Mouse (Mus musculus) cortical plate, adult 2 months (tissue): ENCODE data around the gene Atp5g2.

Source experiments
- CTCF ChIP-seq: fragments of 200-500 bp; IDR thresholded peaks from 2 replicates; pipeline ENCODE4 v1.5.1; 2011; ENCODE audit warnings: mild to moderate bottlenecking, control low read depth, low read length; ENCODE audit not compliant: insufficient read depth; ENCODE audit errors: extremely low read depth
- POLR2A ChIP-seq: fragments of 200-500 bp; IDR thresholded peaks from 2 replicates; pipeline ENCODE4 v1.6.1; 2011; ENCODE audit warnings: mild to moderate bottlenecking, low read length, control low read depth; ENCODE audit not compliant: insufficient read depth; ENCODE audit errors: extremely low read depth

GRCm38 (mm10) chr15:102623121-102623520 lies 49.0 kb downstream of the Atp5g2 start:
- TF ChIP-seq CTCF (no peak), POLR2A (no peak)
